Mouse (Mus musculus) intestine, embryonic 15.5 days (tissue): Measurements from ENCODE around the gene Nadk. TPM values are rescaled to one million over a fixed set of nuclear protein-coding genes. Genes with fewer than 3 reads are reported as not detected.
"Not testable (repeated sequence)": the region's sequence is repeated elsewhere in the genome, so short reads cannot be mapped to it uniquely, and the experiment has no call there.

ENCODE experiments used
- ATAC-seq: fragments of 200-750 bp; cut with Nextera tagmentation; 2 replicates; pipeline ENCODE4 v1.8.0; 2017; ENCODE audit warnings: moderate TSS enrichment, moderate library complexity
- H3K27ac ChIP-seq: fragments of 300-500 bp; sonication (generic); 2 replicates; pipeline ENCODE4 v1.5.1; 2015; ENCODE audit warnings: mild to moderate bottlenecking, inconsistent platforms
- H3K27me3 ChIP-seq: fragments of 300-500 bp; sonication (generic); replicated peaks from 2 replicates; pipeline ENCODE4 v1.6.1; 2015; ENCODE audit warnings: inconsistent platforms
- H3K36me3 ChIP-seq: fragments of 300-500 bp; sonication (generic); 2 replicates; pipeline ENCODE4 v1.6.1; 2015; ENCODE audit warnings: inconsistent platforms
- H3K4me1 ChIP-seq: fragments of 300-500 bp; sonication (generic); replicated peaks from 2 replicates; pipeline ENCODE4 v1.6.1; 2015; ENCODE audit warnings: inconsistent platforms
- H3K4me2 ChIP-seq: fragments of 300-500 bp; sonication (generic); replicated peaks from 2 replicates; pipeline ENCODE4 v1.6.1; 2015; ENCODE audit warnings: mild to moderate bottlenecking, inconsistent platforms
- H3K4me3 ChIP-seq: fragments of 300-500 bp; sonication (generic); replicated peaks from 2 replicates; pipeline ENCODE4 v1.5.1; 2015; ENCODE audit warnings: inconsistent platforms
- H3K9ac ChIP-seq: fragments of 300-500 bp; sonication (generic); 2 replicates; pipeline ENCODE4 v1.6.1; 2015; ENCODE audit warnings: inconsistent platforms
- H3K9me3 ChIP-seq: fragments of 300-500 bp; sonication (generic); 2 replicates; pipeline ENCODE4 v1.6.1; 2016; ENCODE audit warnings: inconsistent platforms
- WGBS: fragments of 180-500 bp; shearing (Covaris S2); methylation state at CpG from one replicate; pipeline ENCODE4 v1.1.7; 2015; 5-methylcytosine and 5-hydroxymethylcytosine counted together
- polyA plus RNA-seq: library from polyadenylated mRNA; unstranded; fragments of >200 nt; fragmentation: Nextera tagmentation; extraction: Ambion mirVana; gene quantifications from 2 replicates; pipeline ENCODE4 v1.2.1, GENCODE M21; 2015

The Nadk gene
- polyA plus RNA-seq, 1 experiment from 2014 or later, result 91.6 TPM

DNA sequence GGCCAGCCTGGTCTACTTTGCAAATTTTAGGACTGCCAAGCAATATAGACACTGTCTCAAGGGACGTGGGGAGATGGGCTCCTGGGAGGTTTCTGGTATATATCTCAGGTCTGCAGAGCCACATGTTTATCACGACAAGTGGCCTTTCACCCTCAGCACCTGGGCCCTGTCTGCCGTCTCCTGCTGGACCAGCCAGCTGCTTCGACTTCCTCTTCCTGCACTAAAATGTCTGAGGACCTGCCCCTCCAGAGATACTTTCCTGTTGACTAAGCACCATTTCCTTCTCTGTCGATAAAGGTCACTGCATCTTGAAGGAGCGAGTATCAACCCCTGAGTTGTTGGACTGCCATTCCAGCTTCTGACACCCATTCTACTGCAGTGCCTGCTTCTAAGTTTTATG, 2.7 kb upstream of the Nadk start:
- peaks cover 29% of the 10 kb centered on the region for H3K4me1 ChIP-seq
- WGBS, result 46% methylated on average over 6 of the region's 6 CpGs
- H3K36me3 ChIP-seq, result peaks cover 37% of the 10 kb centered on the region
- no peaks in the 10 kb centered on the region for H3K27me3 ChIP-seq
- H3K9me3 ChIP-seq, result no peaks in the 10 kb centered on the region
- ATAC-seq, result no peak
- H3K9ac ChIP-seq, result no peak overlapping the region
- no peak overlapping the region for H3K4me3 ChIP-seq
- no peak overlapping the region for H3K27ac ChIP-seq
- H3K4me2 ChIP-seq, result no peak overlapping the region

DNA sequence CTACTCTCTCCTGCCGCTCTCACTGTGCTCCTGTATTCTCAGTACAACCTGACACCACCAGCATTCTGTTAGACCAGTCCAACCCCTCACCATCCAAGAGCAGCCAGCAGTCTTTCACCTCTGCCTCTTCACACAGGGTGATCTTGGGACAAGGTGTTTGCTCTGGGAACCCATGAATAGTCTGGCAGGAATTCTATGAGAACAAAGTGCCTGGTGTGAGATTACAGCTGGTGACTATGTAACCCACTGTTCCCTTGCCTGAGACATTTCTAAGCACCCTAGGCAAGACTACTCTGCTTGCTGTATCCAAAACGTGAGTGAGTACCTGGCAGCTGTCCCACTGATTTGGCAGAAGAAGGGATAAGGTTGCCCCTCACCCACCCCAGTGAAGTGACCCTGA, 1.2 kb upstream of the Nadk start:
- H3K27ac ChIP-seq, result 0 out of 2 replicates have a peak overlapping the region, but pooled peaks have one; percentile 10
- H3K9ac ChIP-seq, result no peak overlapping the region
- 62% methylated on average over 2 of the region's 2 CpGs for WGBS

DNA sequence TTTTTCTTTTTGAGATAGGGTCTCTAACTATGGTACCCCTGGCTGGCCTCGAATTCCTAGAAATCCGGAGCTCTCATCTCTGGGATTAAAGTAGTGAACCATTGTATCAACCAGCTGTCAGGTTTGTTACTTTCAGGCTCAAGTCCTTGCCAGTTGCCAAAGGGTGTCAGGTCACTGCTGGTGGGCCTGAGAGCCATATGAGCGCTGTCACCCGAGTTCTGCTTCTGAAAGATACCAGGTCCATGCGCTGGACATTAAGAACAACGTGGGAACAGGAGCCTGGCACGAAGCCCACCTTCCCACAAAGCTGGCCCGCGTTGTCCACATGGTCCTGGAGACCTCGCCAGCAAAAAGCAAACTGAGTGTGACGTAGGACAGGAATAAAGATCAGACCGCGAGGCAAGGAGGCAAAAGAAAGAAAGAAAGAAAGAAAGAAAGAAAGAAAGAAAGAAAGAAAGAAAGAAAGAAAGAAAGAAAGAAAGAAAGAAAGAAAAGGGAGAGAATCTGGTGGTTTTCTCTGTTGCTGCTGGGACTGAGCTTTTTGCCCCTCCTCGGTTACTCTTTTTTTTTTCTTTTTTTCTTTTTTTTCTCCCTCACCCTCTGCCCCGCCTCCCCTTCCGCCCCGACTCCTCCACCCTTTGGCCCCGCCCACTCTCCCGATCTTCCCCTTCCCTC, 684 bp downstream of the Nadk start:
- WGBS, result under 1% methylated on average over 19 of the region's 19 CpGs
- peak overlapping the region; percentile 88 for H3K27ac ChIP-seq
- H3K27me3 ChIP-seq, result no peaks in the 10 kb centered on the region
- peak overlapping the region; percentile 41 for H3K9ac ChIP-seq
- ATAC-seq, result peak; percentile 26
- H3K36me3 ChIP-seq, result peaks cover 20% of the 10 kb centered on the region; the same call in 1 of the 2 replicates
- peaks cover 44% of the 10 kb centered on the region for H3K4me1 ChIP-seq
- no peaks in the 10 kb centered on the region for H3K9me3 ChIP-seq
- peak overlapping the region; percentile 92 for H3K4me3 ChIP-seq
- H3K4me2 ChIP-seq, result peak overlapping the region; percentile 81

More for the DNA sequence above, 1.2 kb upstream of the Nadk start:
- H3K4me1 ChIP-seq, result peaks cover 37% of the 10 kb centered on the region
- no peaks in the 10 kb centered on the region for H3K27me3 ChIP-seq
- ATAC-seq, result no peak
- no peaks in the 10 kb centered on the region for H3K9me3 ChIP-seq
- H3K4me2 ChIP-seq, result no peak overlapping the region
- H3K4me3 ChIP-seq, result no peak overlapping the region
- peaks cover 28% of the 10 kb centered on the region; the same call in 1 of the 2 replicates for H3K36me3 ChIP-seq

DNA sequence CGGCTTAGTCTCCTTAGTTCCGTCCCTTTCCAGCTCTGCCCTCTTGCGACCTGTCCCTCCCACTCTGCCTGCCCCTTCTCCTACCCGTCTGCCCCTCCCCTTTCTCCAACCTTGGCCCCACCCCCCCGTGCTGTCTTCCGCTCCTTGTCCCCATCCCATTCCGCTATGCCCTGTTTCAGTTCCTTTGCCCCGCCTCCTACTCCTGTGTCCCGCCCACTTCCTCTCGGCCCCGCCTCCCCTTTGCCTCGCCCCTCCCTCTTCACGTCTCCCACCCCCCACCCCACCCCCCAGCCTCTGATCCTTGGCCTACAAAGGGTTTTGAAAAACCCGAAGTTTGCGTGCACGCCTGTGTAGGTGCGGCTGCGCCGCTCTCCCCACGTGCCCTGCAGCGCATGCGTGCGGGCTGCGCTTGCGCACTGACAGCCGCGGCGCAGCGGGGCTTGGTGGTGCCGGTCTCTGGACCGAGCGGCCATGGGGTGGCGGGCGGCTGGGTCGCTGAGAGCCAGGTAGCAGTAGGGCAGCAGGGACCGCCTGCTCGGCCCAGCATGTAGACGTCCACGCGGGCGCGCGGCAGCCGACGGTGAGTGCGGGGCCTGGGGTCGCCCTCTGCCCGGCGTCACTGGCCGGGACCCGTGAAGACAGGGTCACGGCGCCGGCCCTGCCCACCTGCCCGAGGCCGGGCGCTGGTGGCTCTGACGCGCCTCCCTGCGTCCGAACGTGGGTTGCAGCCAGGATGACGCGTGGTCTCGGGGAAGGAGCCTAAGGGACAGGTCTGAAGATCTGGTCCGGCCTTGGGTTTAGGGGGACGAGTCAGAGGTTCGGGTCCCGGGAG, 1.4 kb downstream of the Nadk start:
- under 1% methylated on average over 69 of the region's 69 CpGs for WGBS
- peak; percentile 95 for ATAC-seq
- H3K4me1 ChIP-seq, result peaks cover 44% of the 10 kb centered on the region
- peak overlapping the region; percentile 93 for H3K27ac ChIP-seq
- H3K27me3 ChIP-seq, result no peaks in the 10 kb centered on the region
- peak overlapping the region; percentile 81 for H3K4me2 ChIP-seq
- H3K9ac ChIP-seq, result peak overlapping the region; percentile 70
- peak overlapping the region; percentile 92 for H3K4me3 ChIP-seq
- H3K36me3 ChIP-seq, result peaks cover 18% of the 10 kb centered on the region; the same call in 1 of the 2 replicates
- no peaks in the 10 kb centered on the region for H3K9me3 ChIP-seq

DNA sequence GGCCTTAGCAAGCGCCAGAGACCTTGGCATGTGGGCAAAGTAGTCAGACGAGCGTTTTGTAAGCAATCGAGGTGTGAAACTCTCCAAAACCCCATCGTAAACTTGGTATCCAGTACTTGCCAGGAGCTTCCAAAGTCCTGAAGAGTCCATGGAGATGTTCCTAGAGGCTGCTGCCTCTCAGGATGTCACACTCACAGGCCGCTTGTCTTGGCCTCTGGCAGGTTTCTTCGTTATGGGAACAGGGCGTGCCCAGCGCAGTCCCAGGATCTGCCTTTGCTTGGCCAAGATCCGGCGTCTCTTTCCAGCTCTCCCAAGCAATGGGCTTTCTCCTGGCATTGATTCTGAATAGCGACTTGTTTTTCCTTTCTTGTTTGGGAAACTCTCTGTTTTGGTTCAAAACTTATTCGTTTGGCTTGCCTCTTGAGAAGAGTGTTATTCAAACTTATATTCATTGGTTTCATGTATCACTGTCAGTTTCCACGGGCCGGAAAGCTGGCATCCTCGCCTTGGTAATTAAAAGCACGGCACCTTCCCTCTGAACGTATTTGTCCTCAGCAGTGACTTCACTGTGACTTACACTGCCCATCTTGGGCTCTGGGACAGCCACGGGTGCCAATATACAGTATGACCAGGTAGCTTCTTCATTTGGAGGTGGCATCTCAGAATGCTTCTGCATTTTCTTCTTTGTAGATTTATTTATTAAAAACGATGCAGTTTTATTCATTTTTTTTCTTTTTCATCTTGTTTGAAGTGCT, 2.3 kb downstream of the Nadk start:
- H3K36me3 ChIP-seq, result peaks cover 10% of the 10 kb centered on the region; the same call in 1 of the 2 replicates
- peak overlapping the region; percentile 93 for H3K27ac ChIP-seq
- H3K4me1 ChIP-seq, result peaks cover 41% of the 10 kb centered on the region
- no peak for ATAC-seq
- peak overlapping the region; percentile 81 for H3K4me2 ChIP-seq
- WGBS, result 10% methylated on average over 20 of the region's 20 CpGs
- no peaks in the 10 kb centered on the region for H3K27me3 ChIP-seq
- peak overlapping the region; percentile 92 for H3K4me3 ChIP-seq
- H3K9ac ChIP-seq, result peak overlapping the region; percentile 70
- H3K9me3 ChIP-seq, result no peaks in the 10 kb centered on the region

DNA sequence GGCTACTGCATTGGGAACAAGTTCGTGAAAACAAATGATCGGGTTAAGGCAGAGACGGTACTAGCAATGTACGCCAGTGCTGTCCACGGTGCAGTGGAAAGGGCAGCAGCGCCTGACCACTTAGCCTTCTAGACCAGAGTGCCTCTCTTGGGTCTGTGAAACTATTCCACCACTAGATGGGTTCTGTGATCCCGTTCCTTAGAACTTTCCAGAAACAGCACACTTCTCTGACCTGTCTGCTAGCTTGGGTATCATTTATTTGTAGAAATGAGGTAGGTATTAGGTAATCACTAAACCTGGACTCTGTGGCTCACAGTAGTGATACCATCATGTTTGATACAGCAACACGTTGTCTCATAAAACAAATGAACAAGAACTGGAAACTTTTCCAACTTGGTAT, 4.4 kb downstream of the Nadk start:
- Histone ChIP-seq H3K4me2 (no peak overlapping the region), H3K4me1 (peaks cover 36% of the 10 kb centered on the region), H3K9ac (no peak overlapping the region), H3K27me3 (no peaks in the 10 kb centered on the region), H3K9me3 (no peaks in the 10 kb centered on the region), H3K4me3 (no peak overlapping the region), H3K27ac (no peak overlapping the region), H3K36me3 (no peaks in the 10 kb centered on the region)
- WGBS, result 53% methylated on average over 8 of the region's 8 CpGs
- no peak for ATAC-seq

DNA sequence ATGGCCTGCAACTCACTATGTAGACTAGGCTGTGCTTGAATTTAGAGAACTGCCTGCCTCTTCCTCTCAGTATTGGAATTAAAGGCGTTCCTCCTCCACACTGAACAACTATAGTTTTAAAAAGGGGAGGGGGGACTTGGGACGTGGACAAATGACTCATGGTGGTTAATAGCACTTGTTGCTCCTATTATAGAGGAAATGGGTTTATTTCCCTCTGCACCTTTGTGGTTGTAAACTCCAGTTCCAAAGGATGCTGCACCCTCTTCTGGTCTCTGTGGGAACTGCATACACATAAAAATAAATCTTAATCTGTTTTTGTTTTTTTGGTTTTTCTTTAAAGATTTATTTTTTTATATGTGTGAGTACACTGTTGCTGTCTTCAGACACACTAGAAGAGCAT, 6.0 kb downstream of the Nadk start:
- H3K4me3 ChIP-seq, result no peak overlapping the region
- H3K27ac ChIP-seq, result no peak overlapping the region
- no peaks in the 10 kb centered on the region for H3K36me3 ChIP-seq
- no peaks in the 10 kb centered on the region for H3K9me3 ChIP-seq
- H3K4me1 ChIP-seq, result peaks cover 24% of the 10 kb centered on the region
- no peaks in the 10 kb centered on the region for H3K27me3 ChIP-seq
- WGBS, result 23% methylated on average over 2 of the region's 2 CpGs
- ATAC-seq, result no peak
- H3K4me2 ChIP-seq, result no peak overlapping the region
- no peak overlapping the region for H3K9ac ChIP-seq

DNA sequence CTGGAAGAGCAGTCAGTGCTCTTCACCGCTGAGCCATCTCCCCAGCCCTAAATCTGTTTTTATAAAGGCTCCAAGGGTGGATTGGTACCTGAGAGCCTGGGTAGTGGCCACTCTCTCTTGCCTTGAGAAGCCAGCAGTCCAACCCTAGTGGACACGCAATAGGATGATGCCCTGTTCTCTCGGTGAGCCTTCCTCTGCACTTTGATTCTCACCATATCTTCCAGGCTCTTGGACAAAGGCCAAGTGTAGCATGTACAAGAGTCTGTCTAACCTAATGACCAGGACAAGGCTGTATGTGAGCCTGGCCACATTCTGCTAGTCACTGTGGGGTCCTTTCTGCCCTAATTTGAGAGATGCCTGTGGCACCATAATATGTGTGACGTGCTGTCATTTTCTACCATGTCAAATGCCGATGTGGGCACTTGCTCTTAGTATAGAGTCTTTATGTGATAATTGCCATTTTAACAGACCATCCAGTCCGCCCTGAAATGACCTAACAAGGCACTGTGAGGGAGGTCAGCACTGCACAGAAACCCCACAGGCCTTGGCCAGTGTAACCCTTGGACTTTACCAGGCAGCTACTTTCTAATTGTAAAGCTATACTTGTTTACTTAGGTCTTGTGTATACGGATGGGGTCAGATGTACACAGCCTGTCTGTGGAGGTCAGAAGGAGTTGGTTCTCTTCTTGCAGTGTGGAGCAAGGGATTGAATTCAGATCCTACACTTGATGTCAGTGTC, 6.6 kb downstream of the Nadk start:
- WGBS, result 81% methylated on average over 7 of the region's 7 CpGs
- Histone ChIP-seq H3K4me1 (peaks cover 24% of the 10 kb centered on the region), H3K36me3 (no peaks in the 10 kb centered on the region), H3K9ac (no peak overlapping the region), H3K27ac (no peak overlapping the region), H3K4me3 (no peak overlapping the region), H3K27me3 (no peaks in the 10 kb centered on the region), H3K4me2 (no peak overlapping the region), H3K9me3 (no peaks in the 10 kb centered on the region)
- no peak for ATAC-seq

DNA sequence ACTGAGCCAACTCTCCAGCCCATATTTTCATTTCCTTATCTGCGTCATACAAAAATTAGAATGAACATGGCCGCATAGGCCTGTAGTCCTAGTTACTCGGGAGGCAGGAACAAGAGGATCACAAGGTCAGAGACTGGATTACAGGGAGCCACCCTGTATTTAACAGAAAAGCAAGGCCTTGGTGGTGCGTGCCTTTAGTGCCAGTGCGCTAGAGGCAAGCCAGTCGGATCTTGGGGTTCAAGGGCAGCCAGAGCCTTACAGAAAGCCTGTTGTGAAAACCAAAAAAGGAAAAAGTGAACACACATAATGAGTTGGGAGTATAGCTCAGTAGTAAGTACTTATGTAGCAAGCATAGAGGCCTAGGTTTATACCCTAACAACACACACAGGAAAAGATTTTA, 7.6 kb downstream of the Nadk start:
- WGBS, result 85% methylated on average over 6 of the region's 6 CpGs
- Histone ChIP-seq H3K36me3 (no peaks in the 10 kb centered on the region), H3K4me1 (peaks cover 17% of the 10 kb centered on the region), H3K4me3 (no peak overlapping the region), H3K27ac (no peak overlapping the region), H3K9ac (no peak overlapping the region), H3K4me2 (no peak overlapping the region), H3K27me3 (no peaks in the 10 kb centered on the region), H3K9me3 (no peaks in the 10 kb centered on the region)
- no peak for ATAC-seq

DNA sequence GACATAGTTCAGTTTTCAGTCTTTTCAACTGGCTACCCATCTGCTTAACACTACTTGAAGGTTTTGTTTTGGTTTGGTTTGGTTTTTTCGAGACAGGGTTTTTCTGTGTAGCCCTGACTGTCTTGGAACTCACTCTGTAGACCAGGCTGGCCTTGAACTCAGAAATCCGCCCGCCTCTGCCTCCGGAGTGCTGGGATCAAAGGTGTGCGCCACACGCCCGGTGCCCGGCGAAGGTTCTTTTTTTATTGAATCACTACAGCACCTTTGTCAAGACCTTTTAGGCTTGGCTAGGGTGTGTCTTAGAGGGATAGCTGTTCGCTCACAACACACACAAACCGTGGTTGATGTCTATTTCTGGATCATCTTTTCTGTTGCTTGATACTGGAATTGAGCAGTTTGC, 8.1 kb downstream of the Nadk start:
- WGBS, result 83% methylated on average over 11 of the region's 11 CpGs

DNA sequence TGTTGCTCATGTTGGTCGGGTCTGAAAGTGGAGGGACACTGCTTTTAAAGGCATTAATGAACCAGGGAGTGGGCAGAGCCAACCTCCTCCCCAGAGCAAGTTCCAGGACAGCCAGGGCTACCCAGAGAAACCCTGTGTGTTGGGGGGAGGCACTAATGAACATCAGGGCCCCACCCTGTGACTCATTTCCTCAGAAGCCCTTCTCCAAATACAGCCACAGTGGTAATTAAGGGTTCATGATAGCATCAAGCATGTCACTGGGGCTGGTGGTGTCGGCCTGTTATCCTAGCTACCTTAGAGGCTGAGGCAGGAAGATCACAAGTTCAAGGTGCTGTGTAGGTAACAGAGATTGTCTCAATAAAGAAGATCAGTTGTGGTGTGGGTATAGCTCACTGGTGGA, 9.3 kb downstream of the Nadk start:
- 71% methylated on average over 2 of the region's 2 CpGs for WGBS
- Histone ChIP-seq H3K27me3 (no peaks in the 10 kb centered on the region), H3K9ac (no peak overlapping the region), H3K4me2 (no peak overlapping the region), H3K36me3 (no peaks in the 10 kb centered on the region), H3K4me1 (peaks cover 8% of the 10 kb centered on the region), H3K9me3 (no peaks in the 10 kb centered on the region), H3K27ac (no peak overlapping the region), H3K4me3 (no peak overlapping the region)
- ATAC-seq, result no peak

More for the DNA sequence above, 8.1 kb downstream of the Nadk start:
- ATAC-seq, H3K4me3 ChIP-seq, H3K27ac ChIP-seq, H3K27me3 ChIP-seq, H3K4me2 ChIP-seq, H3K9me3 ChIP-seq, H3K36me3 ChIP-seq, H3K9ac ChIP-seq: not testable (repeated sequence)
- peaks cover 13% of the 10 kb centered on the region for H3K4me1 ChIP-seq
